Mouse (Mus musculus) liver, adult 2 months (tissue): ENCODE measurements around the gene Rbp3.

ENCODE experiments used
- CTCF ChIP-seq: fragments of 200-500 bp; IDR thresholded peaks from 2 replicates; pipeline ENCODE4 v1.5.1; 2011; ENCODE audit warnings: low read depth, low read length, control low read depth
- POLR2A ChIP-seq: fragments of 200-500 bp; IDR thresholded peaks from 2 replicates; pipeline ENCODE4 v1.6.1; 2011; ENCODE audit warnings: low read length, control low read depth; ENCODE audit not compliant: insufficient read depth; ENCODE audit errors: extremely low read depth

- TF ChIP-seq POLR2A (no peak), CTCF (no peak)
Observed at GRCm38 (mm10) chr14:33904851-33905250, 49.0 kb upstream of the Rbp3 start.
